ENCODE assay signal across 35 mouse cellular contexts in the genomic region with DNA sequence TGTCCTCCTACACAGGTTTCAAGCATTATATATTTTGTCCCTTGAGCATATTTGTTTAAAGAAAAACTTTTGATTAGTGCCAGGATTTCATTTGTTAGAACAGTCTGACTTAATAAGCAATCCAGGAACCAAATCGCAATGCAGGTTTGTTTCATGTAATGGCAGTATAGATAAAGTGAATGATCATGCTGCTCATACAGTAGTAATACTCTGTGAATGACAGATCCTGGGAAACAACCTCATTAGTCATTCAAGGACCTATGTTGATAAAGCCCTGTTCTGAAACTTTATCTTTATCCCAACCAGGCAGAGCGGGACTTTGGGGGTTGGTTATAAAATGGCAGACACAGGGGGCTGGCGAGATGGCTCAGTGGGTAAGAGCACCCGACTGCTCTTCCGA. TPM values are rescaled to one million over a fixed set of nuclear protein-coding genes. Genes with fewer than 3 reads are reported as not detected.
"Had no signal": no experiment of that assay in that cellular context is flagged by ENCODE, and none has a peak within 500 bp of the region (broad histone marks: within the 10 kb centered on the region; RNA-seq: fewer than 3 reads in every experiment).

No protein-coding gene starts in this region.

- H3K4me3 ChIP-seq: embryonic facial prominence, embryonic 10.5 days; embryonic facial prominence, embryonic 12.5 days; embryonic facial prominence, embryonic 13.5 days; embryonic facial prominence, embryonic 15.5 days; erythroblast, embryonic 14.5 days; forebrain, embryonic 10.5 days; forebrain, embryonic 12.5 days; forebrain, embryonic 13.5 days; forebrain, embryonic 15.5 days; gastrocnemius, adult 2 months; heart, adult 2 months had no signal

- DNase-seq: cerebellum, adult 2 months; cerebellum, adult 8-10 months; cerebellum, adult 9-10 months; cerebellum, adult 9-11 months; cerebellum, postnatal 10 days; cerebellum, postnatal 14 days; cerebellum, postnatal 25 days; cerebellum, postnatal 36 days; embryo, embryonic 11 days; forebrain, postnatal 0 days; gastrocnemius, adult 2 months; gastrocnemius, postnatal 10 days; gastrocnemius, postnatal 14 days; gastrocnemius, postnatal 25 days; gastrocnemius, postnatal 36 days; heart, adult 11 months; heart, adult 18-20 months; heart, adult 2 months had no signal

- H3K9me3 ChIP-seq: embryonic facial prominence, embryonic 10.5 days; embryonic facial prominence, embryonic 12.5 days; embryonic facial prominence, embryonic 13.5 days; embryonic facial prominence, embryonic 15.5 days; forebrain, embryonic 10.5 days; forebrain, embryonic 12.5 days; forebrain, embryonic 13.5 days; forebrain, embryonic 15.5 days had no signal

- H3K27ac ChIP-seq: embryonic facial prominence, embryonic 10.5 days; embryonic facial prominence, embryonic 12.5 days; embryonic facial prominence, embryonic 13.5 days; embryonic facial prominence, embryonic 15.5 days; forebrain, embryonic 10.5 days; forebrain, embryonic 12.5 days; forebrain, embryonic 13.5 days; forebrain, embryonic 15.5 days; gastrocnemius, adult 2 months; heart, adult 2 months had no signal

- H3K36me3 ChIP-seq: embryonic facial prominence, embryonic 10.5 days; embryonic facial prominence, embryonic 12.5 days; embryonic facial prominence, embryonic 13.5 days; embryonic facial prominence, embryonic 15.5 days; forebrain, embryonic 10.5 days; forebrain, embryonic 12.5 days; forebrain, embryonic 15.5 days had no signal

- H3K4me1 ChIP-seq: embryonic facial prominence, embryonic 10.5 days; embryonic facial prominence, embryonic 12.5 days; embryonic facial prominence, embryonic 13.5 days; embryonic facial prominence, embryonic 15.5 days; forebrain, embryonic 10.5 days; forebrain, embryonic 12.5 days; forebrain, embryonic 13.5 days; forebrain, embryonic 15.5 days had no signal

- H3K4me2 ChIP-seq: embryonic facial prominence, embryonic 12.5 days; embryonic facial prominence, embryonic 13.5 days; embryonic facial prominence, embryonic 15.5 days; forebrain, embryonic 12.5 days; forebrain, embryonic 13.5 days; forebrain, embryonic 15.5 days had no signal

- ATAC-seq: forebrain, embryonic 13.5 days; forebrain, embryonic 14.5 days; forebrain, embryonic 15.5 days; forebrain, embryonic 16.5 days; forebrain, postnatal 0 days had no signal

- H3K27me3 ChIP-seq: embryonic facial prominence, embryonic 12.5 days; embryonic facial prominence, embryonic 15.5 days; forebrain, embryonic 13.5 days; forebrain, embryonic 15.5 days had no signal

- H3K9ac ChIP-seq: embryonic facial prominence, embryonic 12.5 days; embryonic facial prominence, embryonic 13.5 days; embryonic facial prominence, embryonic 15.5 days; forebrain, embryonic 12.5 days; forebrain, embryonic 13.5 days; forebrain, embryonic 15.5 days; forebrain, postnatal 0 days had no signal

RNA-seq across cellular contexts. Expression of gene Shroom2, which starts 13.0 kb away (rescaled TPM):
- total RNA-seq: common myeloid progenitor, adult 5-6 weeks had no signal
- polyA plus RNA-seq: erythroblast, embryonic 14.5 days had no signal

RNA-seq across cellular contexts. Expression of gene Gpr143, which starts 25.4 kb away (rescaled TPM):
- total RNA-seq: common myeloid progenitor, adult 5-6 weeks; forebrain, postnatal 0 days; gastrocnemius, adult 18-20 months; gastrocnemius, adult 2 months; gastrocnemius, adult 8-10 months; gastrocnemius, postnatal 10 days; gastrocnemius, postnatal 14 days; gastrocnemius, postnatal 25 days; gastrocnemius, postnatal 36 days; granulocyte monocyte progenitor cell, adult 5-6 weeks; heart, adult 2 months; heart, adult 8-10 months had no signal
- polyA plus RNA-seq: cerebellum, adult 2 months; erythroblast, embryonic 14.5 days; forebrain, embryonic 13.5 days; forebrain, embryonic 16.5 days; gonadal fat pad, adult 2 months; heart, adult 2 months had no signal
